Mouse (Mus musculus): Measurements from ENCODE around the gene Mlycd. TPM values are rescaled to one million over a fixed set of nuclear protein-coding genes. Genes with fewer than 3 reads are reported as not detected.

Mlycd gene
- polyA plus RNA-seq, 1 experiment: 48.2 TPM

DNA sequence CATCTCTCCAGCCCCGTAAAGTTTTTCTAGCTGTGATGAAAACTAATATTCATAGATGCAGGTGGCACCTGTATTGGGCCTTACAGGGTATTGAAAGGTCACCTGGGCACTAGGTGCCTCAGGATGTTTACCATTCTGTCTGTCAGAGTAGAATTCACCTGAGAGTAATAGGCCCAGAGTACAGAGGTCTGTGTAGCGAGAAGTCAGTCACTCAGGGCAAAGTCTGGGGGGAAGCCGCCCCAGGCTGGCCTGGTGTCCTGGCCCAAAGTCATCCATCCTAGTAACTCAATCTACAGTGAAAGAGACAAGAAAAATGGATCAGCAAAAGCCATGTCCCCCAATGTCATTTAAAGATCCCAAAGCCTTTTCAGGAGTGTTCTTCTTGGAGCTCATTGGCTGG, 6.2 kb downstream of the Mlycd start:
- no peaks in the 10 kb centered on the region for H3K36me3 ChIP-seq (ENCODE audit: control insufficient read depth, insufficient read depth, low read length)
- peaks cover 27% of the 10 kb centered on the region for H3K4me1 ChIP-seq (ENCODE audit: control insufficient read depth, insufficient read depth, low read length)
- H3K4me3 ChIP-seq (ENCODE audit: insufficient read depth, low read depth, low read length): no peak overlapping the region
- TF ChIP-seq CTCF (conservative IDR thresholded peaks at IDR 0.05; ENCODE audit: insufficient read depth, insufficient read length, low read depth, low read length) (no peak), POLR2A (IDR thresholded peaks at IDR 0.05; ENCODE audit: low read depth, low read length) (no peak)
- H3K27me3 ChIP-seq (replicated peaks; ENCODE audit: control insufficient read depth, insufficient read depth, low read length): no peaks in the 10 kb centered on the region
- 69% methylated on average over 3 of the region's 3 CpGs for WGBS
- H3K27ac ChIP-seq (ENCODE audit: insufficient read depth, low read depth, low read length): no peak overlapping the region
- peak; percentile 62 for DNase-seq

DNA sequence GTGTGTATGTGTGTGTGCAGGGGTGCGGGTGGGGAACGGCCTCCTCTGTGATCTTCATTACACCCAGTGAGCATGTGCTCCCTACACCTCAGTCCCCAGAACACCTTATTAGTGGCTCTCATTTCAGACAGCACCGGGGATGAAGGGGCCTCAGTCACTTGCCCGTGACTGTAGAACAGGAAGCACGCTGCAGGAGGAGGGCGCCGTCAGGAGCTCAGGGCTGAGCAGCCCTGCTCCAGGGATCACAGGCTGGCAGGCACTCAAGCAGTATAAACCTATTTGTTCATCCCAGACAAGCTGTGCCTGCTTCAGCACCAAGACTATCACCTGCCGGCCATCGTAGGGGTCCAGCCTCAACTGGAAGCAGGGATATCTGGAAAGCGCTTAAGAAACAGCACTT, 9.2 kb downstream of the Mlycd start:
- H3K36me3 ChIP-seq (ENCODE audit: control insufficient read depth, insufficient read depth, low read length): no peaks in the 10 kb centered on the region; the same call in 1 of the 2 replicates
- H3K4me3 ChIP-seq (ENCODE audit: insufficient read depth, low read depth, low read length): no peak overlapping the region
- H3K27me3 ChIP-seq (replicated peaks; ENCODE audit: control insufficient read depth, insufficient read depth, low read length): no peaks in the 10 kb centered on the region
- WGBS: 51% methylated on average over 10 of the region's 10 CpGs
- no peak overlapping the region for H3K27ac ChIP-seq (ENCODE audit: insufficient read depth, low read depth, low read length)
- TF ChIP-seq POLR2A (IDR thresholded peaks at IDR 0.05; ENCODE audit: low read depth, low read length) (no peak), CTCF (conservative IDR thresholded peaks at IDR 0.05; ENCODE audit: insufficient read depth, insufficient read length, low read depth, low read length) (no peak)
- no peak for DNase-seq
- peaks cover 15% of the 10 kb centered on the region; the same call in 1 of the 2 replicates for H3K4me1 ChIP-seq (ENCODE audit: control insufficient read depth, insufficient read depth, low read length)

DNA sequence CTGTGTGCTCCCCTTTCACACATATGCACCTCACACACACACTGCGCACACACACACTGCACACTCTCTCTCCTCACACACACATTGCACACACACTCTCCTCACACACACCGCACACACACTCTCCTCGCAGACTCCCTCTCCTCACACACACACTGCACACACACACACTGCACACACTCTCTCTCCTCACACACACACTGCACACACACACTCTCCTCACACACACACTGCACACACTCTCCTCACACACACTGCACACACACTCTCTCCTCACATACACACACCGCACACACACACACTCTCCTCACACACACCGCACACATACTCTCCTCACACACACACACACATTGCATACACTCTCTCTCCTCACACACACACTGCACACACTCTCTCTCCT, 10.0 kb downstream of the Mlycd start:
- WGBS: 91% methylated on average over 5 of the region's 5 CpGs
- Histone ChIP-seq H3K36me3 (ENCODE audit: control insufficient read depth, insufficient read depth, low read length) (no peaks in the 10 kb centered on the region; the same call in 1 of the 2 replicates), H3K27ac (ENCODE audit: insufficient read depth, low read depth, low read length) (no peak overlapping the region), H3K4me3 (ENCODE audit: insufficient read depth, low read depth, low read length) (no peak overlapping the region), H3K4me1 (ENCODE audit: control insufficient read depth, insufficient read depth, low read length) (peaks cover 9% of the 10 kb centered on the region; the same call in 1 of the 2 replicates), H3K27me3 (replicated peaks; ENCODE audit: control insufficient read depth, insufficient read depth, low read length) (no peaks in the 10 kb centered on the region)
- DNase-seq: no peak
- TF ChIP-seq POLR2A (IDR thresholded peaks at IDR 0.05; ENCODE audit: low read depth, low read length): no peak
- no peak for TF ChIP-seq CTCF (conservative IDR thresholded peaks at IDR 0.05; ENCODE audit: insufficient read depth, insufficient read length, low read depth, low read length)

DNA sequence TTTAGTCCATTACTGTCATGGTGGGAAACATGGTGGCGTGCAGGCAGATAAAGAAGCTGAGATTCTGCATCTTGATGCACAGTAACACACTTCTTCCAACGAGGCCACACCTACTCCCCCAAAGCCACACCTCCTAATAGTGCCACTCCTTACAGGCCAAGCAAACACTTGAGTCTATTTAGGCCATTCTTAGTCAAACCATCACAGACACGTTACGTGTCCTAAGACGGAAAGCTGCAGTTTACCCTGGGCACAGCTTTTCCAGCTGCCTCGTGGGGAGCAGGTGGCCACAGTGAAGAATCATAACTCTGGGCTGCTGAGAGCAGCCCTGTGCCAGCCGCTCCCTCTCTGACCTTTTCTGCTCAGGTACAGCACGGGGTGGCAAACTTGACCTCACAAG, 13.6 kb downstream of the Mlycd start:
- WGBS: 88% methylated on average over 8 of the region's 8 CpGs
- no peaks in the 10 kb centered on the region; the same call in 1 of the 2 replicates for H3K36me3 ChIP-seq (ENCODE audit: control insufficient read depth, insufficient read depth, low read length)
- no peak overlapping the region for H3K4me3 ChIP-seq (ENCODE audit: insufficient read depth, low read depth, low read length)
- H3K27me3 ChIP-seq (replicated peaks; ENCODE audit: control insufficient read depth, insufficient read depth, low read length): no peaks in the 10 kb centered on the region
- H3K27ac ChIP-seq (ENCODE audit: insufficient read depth, low read depth, low read length): no peak overlapping the region
- TF ChIP-seq CTCF (conservative IDR thresholded peaks at IDR 0.05; ENCODE audit: insufficient read depth, insufficient read length, low read depth, low read length): no peak
- peaks cover 4% of the 10 kb centered on the region; the same call in 1 of the 2 replicates for H3K4me1 ChIP-seq (ENCODE audit: control insufficient read depth, insufficient read depth, low read length)
- DNase-seq: no peak

DNA sequence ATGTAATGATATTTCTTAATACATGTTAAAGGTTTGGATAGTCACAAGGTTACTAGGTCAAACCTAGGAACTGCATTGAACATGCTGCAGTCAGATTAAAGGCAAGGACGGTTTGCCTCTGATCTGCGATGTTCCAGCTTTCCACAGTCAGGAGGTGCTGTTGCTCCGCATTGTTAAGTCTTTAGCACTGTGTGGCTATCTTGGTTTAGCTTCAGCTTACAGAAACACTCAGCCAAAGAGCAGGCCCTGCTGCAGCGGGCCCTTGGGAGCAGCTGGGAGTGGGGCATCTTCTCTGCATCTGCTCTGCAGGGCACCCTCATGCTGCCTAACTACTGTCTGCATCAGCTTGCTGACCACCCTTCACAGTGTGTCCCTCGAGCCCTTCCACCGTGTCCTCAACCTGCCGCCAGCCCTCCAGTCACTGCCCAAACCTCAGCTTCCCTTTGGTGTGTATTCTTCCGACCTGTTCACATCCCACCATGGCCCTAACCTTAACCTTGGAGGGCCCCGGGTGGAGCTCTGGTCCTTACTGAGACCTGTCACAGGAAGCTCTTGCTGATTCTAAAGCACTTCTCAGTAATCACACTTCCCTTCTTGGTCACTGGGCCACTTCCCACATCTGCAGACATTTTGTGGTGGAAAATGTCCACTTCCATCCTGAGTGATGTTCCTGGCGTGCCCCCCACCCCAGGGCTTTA, 17.5 kb downstream of the Mlycd start:
- WGBS: 57% methylated on average over 10 of the region's 10 CpGs
- Histone ChIP-seq H3K27ac (ENCODE audit: insufficient read depth, low read depth, low read length) (no peak overlapping the region), H3K36me3 (ENCODE audit: control insufficient read depth, insufficient read depth, low read length) (no peaks in the 10 kb centered on the region; the same call in 1 of the 2 replicates), H3K4me3 (ENCODE audit: insufficient read depth, low read depth, low read length) (no peak overlapping the region), H3K27me3 (replicated peaks; ENCODE audit: control insufficient read depth, insufficient read depth, low read length) (no peaks in the 10 kb centered on the region), H3K4me1 (ENCODE audit: control insufficient read depth, insufficient read depth, low read length) (peaks cover 4% of the 10 kb centered on the region; the same call in 1 of the 2 replicates)
- TF ChIP-seq POLR2A (IDR thresholded peaks at IDR 0.05; ENCODE audit: low read depth, low read length) (no peak), CTCF (conservative IDR thresholded peaks at IDR 0.05; ENCODE audit: insufficient read depth, insufficient read length, low read depth, low read length) (peak; percentile 57)
- no peak for DNase-seq

DNA sequence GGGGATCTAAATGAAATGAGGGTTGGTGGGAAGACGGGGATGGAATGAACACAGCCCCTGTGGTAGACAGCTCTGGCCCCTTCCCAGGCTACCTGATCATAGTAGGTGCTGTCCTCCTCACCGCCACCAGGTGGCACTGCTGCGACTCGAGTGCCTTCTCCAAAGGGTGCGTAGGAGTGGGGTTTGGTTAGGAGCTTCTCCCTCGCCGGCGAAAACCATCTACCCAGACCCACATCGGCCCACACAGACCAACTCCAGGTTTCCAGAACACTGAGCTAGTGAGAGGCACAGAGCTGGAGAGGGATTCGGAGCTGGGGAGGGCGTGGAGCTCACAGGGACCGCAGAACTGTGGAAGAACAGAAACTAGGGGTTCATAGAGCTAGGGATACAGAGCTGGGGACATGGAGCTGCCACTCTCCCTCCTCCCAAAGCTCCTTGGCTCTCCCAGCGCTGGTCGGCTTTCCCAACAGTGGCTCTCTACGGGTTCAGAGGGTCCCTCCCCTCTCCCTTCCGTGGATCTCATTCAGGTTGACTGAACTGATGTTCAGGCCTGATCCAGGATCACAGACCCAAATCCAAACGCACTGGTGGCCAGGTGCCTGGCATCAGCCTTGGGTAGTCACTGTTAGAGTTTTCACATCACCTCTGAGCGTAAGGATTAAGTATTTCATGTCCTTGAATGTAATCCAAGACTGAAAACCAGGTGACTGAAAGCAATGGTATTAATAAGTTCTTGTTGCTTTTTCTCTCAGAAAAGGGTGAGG, 18.2 kb downstream of the Mlycd start:
- H3K4me3 ChIP-seq (ENCODE audit: insufficient read depth, low read depth, low read length): no peak overlapping the region
- peak; percentile 79 for DNase-seq

DNA sequence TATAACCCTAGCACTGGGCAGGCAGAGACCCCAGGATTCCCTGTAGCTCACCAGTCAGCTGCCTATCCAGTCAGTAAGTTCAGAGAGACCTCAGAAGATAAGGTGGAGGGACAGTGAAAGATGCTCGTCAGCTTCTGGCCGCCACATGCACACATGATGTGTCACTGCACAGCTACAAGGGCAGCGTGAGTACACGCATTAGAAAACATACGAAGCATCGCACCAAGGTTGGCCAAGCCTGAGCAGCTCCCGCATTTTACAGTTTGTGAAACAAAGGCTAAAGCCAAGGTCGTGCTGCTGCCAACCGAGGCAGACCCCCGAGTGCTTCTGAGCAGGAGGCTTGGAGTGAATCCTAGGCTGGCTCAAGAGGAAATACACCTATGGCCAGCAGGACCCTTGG, 18.9 kb downstream of the Mlycd start:
- H3K4me1 ChIP-seq (ENCODE audit: control insufficient read depth, insufficient read depth, low read length): peaks cover 4% of the 10 kb centered on the region; the same call in 1 of the 2 replicates
- TF ChIP-seq POLR2A (IDR thresholded peaks at IDR 0.05; ENCODE audit: low read depth, low read length) (no peak), CTCF (conservative IDR thresholded peaks at IDR 0.05; ENCODE audit: insufficient read depth, insufficient read length, low read depth, low read length) (no peak)
- no peak for DNase-seq
- no peak overlapping the region for H3K4me3 ChIP-seq (ENCODE audit: insufficient read depth, low read depth, low read length)
- no peaks in the 10 kb centered on the region for H3K36me3 ChIP-seq (ENCODE audit: control insufficient read depth, insufficient read depth, low read length)
- H3K27ac ChIP-seq (ENCODE audit: insufficient read depth, low read depth, low read length): no peak overlapping the region
- H3K27me3 ChIP-seq (replicated peaks; ENCODE audit: control insufficient read depth, insufficient read depth, low read length): no peaks in the 10 kb centered on the region
- WGBS: 87% methylated on average over 10 of the region's 10 CpGs

More for the DNA sequence above, 18.2 kb downstream of the Mlycd start:
- H3K4me1 ChIP-seq (ENCODE audit: control insufficient read depth, insufficient read depth, low read length): peaks cover 4% of the 10 kb centered on the region; the same call in 1 of the 2 replicates
- H3K27me3 ChIP-seq (replicated peaks; ENCODE audit: control insufficient read depth, insufficient read depth, low read length): no peaks in the 10 kb centered on the region
- H3K27ac ChIP-seq (ENCODE audit: insufficient read depth, low read depth, low read length): no peak overlapping the region
- 13% methylated on average over 18 of the region's 18 CpGs for WGBS
- no peaks in the 10 kb centered on the region; the same call in 1 of the 2 replicates for H3K36me3 ChIP-seq (ENCODE audit: control insufficient read depth, insufficient read depth, low read length)
- TF ChIP-seq POLR2A (IDR thresholded peaks at IDR 0.05; ENCODE audit: low read depth, low read length): no peak
- TF ChIP-seq CTCF (conservative IDR thresholded peaks at IDR 0.05; ENCODE audit: insufficient read depth, insufficient read length, low read depth, low read length): peak; percentile 96

Data from kidney, adult 2 months (tissue).